Mouse (Mus musculus) intestine, embryonic 16.5 days (tissue): ENCODE results near the gene Fxr1. TPM values are rescaled to one million over a fixed set of nuclear protein-coding genes. Genes with fewer than 3 reads are reported as not detected.
"Not testable (repeated sequence)": the region's sequence is repeated elsewhere in the genome, so short reads cannot be mapped to it uniquely, and the experiment has no call there.

Experiments
- ATAC-seq: fragments of 200-750 bp; cut with Nextera tagmentation; 2 replicates; pipeline ENCODE4 v1.8.0; 2017; ENCODE audit warnings: moderate TSS enrichment, moderate library complexity
- H3K27ac ChIP-seq: fragments of 300-500 bp; sonication (generic); 2 replicates; pipeline ENCODE4 v1.5.1; 2014; ENCODE audit warnings: mild to moderate bottlenecking, low read length
- H3K27me3 ChIP-seq: fragments of 300-500 bp; sonication (generic); replicated peaks from 2 replicates; pipeline ENCODE4 v1.6.1; 2014; ENCODE audit warnings: low read length, control low read depth, mixed read lengths; ENCODE audit not compliant: control insufficient read depth, insufficient read depth
- H3K36me3 ChIP-seq: fragments of 300-500 bp; sonication (generic); 2 replicates; pipeline ENCODE4 v1.6.1; 2014; ENCODE audit warnings: low read length, control low read depth; ENCODE audit not compliant: control insufficient read depth, insufficient read depth
- H3K4me1 ChIP-seq: fragments of 300-500 bp; sonication (generic); 2 replicates; pipeline ENCODE4 v1.6.1; 2014; ENCODE audit warnings: low read length, control low read depth, mixed read lengths; ENCODE audit not compliant: control insufficient read depth, insufficient read depth
- H3K4me2 ChIP-seq: fragments of 300-500 bp; sonication (generic); 2 replicates; pipeline ENCODE4 v1.6.1; 2014; ENCODE audit warnings: low read depth, low read length, control low read depth
- H3K4me3 ChIP-seq: fragments of 300-500 bp; sonication (generic); 2 replicates; pipeline ENCODE4 v1.5.1; 2014; ENCODE audit warnings: mild to moderate bottlenecking, low read length
- H3K9ac ChIP-seq: fragments of 300-500 bp; sonication (generic); 2 replicates; pipeline ENCODE4 v1.6.1; 2014; ENCODE audit warnings: low read depth, low read length
- H3K9me3 ChIP-seq: fragments of 300-500 bp; sonication (generic); 2 replicates; pipeline ENCODE4 v1.6.1; 2016; ENCODE audit warnings: low read length, control low read depth; ENCODE audit not compliant: control insufficient read depth
- WGBS: fragments of 180-500 bp; shearing (Covaris S2); extraction: QIAGEN DNeasy Blood & Tissue Kit; methylation state at CpG from one replicate; pipeline ENCODE4 v1.1.7; 2014; 5-methylcytosine and 5-hydroxymethylcytosine counted together
- polyA plus RNA-seq: library from polyadenylated mRNA; unstranded; fragments of >200 nt; fragmentation: Nextera tagmentation; extraction: Ambion mirVana; gene quantifications from 2 replicates; pipeline ENCODE4 v1.2.1, GENCODE M21; 2015

Fxr1 gene
- polyA plus RNA-seq = 34.9 and 35.3 TPM in 2 replicates

- no peaks in the 10 kb centered on the region for H3K27me3 ChIP-seq
- H3K27ac ChIP-seq = peak within 1 kb of the TSS; percentile 85
- H3K36me3 ChIP-seq = no peaks in the 10 kb centered on the region
- H3K4me3 ChIP-seq = peak within 1 kb of the TSS; percentile 94
- under 1% methylated on average over 78 of the region's 97 CpGs for WGBS
- peak within 1 kb of the TSS; percentile 98 for H3K9ac ChIP-seq
- H3K4me1 ChIP-seq = peaks cover 9% of the 10 kb centered on the region
- peak within 1 kb of the TSS; percentile 74 for H3K4me2 ChIP-seq
- ATAC-seq = peak; percentile 99
- H3K9me3 ChIP-seq = no peaks in the 10 kb centered on the region
Observed at GRCm38 (mm10) chr3:34019540-34020381, at the start of gene Fxr1. TSS of gene Fxr1 (plus strand) at chr3:34019943.

- ATAC-seq = no peak
Observed at GRCm38 (mm10) chr3:33979395-33979794, 40.3 kb upstream of the Fxr1 start.

GRCm38 (mm10) chr3:33982746-33983145 lies 37.0 kb upstream of the Fxr1 start:
- no peak for ATAC-seq
- 72% methylated on average over 5 of the region's 5 CpGs for WGBS

More at GRCm38 (mm10) chr3:33979395-33979794, 40.3 kb upstream of the Fxr1 start:
- Histone ChIP-seq H3K27ac (no peak overlapping the region), H3K4me2 (no peak overlapping the region), H3K4me1 (no peaks in the 10 kb centered on the region), H3K4me3 (no peak overlapping the region), H3K9ac (no peak overlapping the region), H3K36me3 (no peaks in the 10 kb centered on the region), H3K27me3 (no peaks in the 10 kb centered on the region), H3K9me3 (no peaks in the 10 kb centered on the region)
- WGBS = 68% methylated on average over 6 of the region's 6 CpGs

GRCm38 (mm10) chr3:33989302-33989701 lies 30.4 kb upstream of the Fxr1 start:
- no peak overlapping the region for H3K4me2 ChIP-seq
- H3K36me3 ChIP-seq = no peaks in the 10 kb centered on the region
- no peak overlapping the region for H3K9ac ChIP-seq
- H3K27me3 ChIP-seq = no peaks in the 10 kb centered on the region
- H3K9me3 ChIP-seq = no peaks in the 10 kb centered on the region
- no peak overlapping the region for H3K4me3 ChIP-seq
- 83% methylated on average over 8 of the region's 8 CpGs for WGBS
- no peak overlapping the region for H3K27ac ChIP-seq
- no peak for ATAC-seq
- H3K4me1 ChIP-seq = no peaks in the 10 kb centered on the region

More at GRCm38 (mm10) chr3:33982746-33983145, 37.0 kb upstream of the Fxr1 start:
- Histone ChIP-seq H3K4me2 (no peak overlapping the region), H3K4me3 (no peak overlapping the region), H3K9me3 (no peaks in the 10 kb centered on the region), H3K27ac (no peak overlapping the region), H3K4me1 (no peaks in the 10 kb centered on the region), H3K36me3 (no peaks in the 10 kb centered on the region), H3K27me3 (no peaks in the 10 kb centered on the region), H3K9ac (no peak overlapping the region)

GRCm38 (mm10) chr3:33990451-33990850 lies 29.3 kb upstream of the Fxr1 start:
- Histone ChIP-seq H3K4me1 (no peaks in the 10 kb centered on the region), H3K9me3 (no peaks in the 10 kb centered on the region), H3K9ac (no peak overlapping the region), H3K4me3 (no peak overlapping the region), H3K36me3 (no peaks in the 10 kb centered on the region), H3K4me2 (no peak overlapping the region), H3K27ac (no peak overlapping the region), H3K27me3 (no peaks in the 10 kb centered on the region)
- no peak for ATAC-seq
- WGBS = 65% methylated on average over 10 of the region's 10 CpGs

GRCm38 (mm10) chr3:33990921-33991320 lies 28.8 kb upstream of the Fxr1 start:
- no peak overlapping the region for H3K4me3 ChIP-seq
- WGBS = 71% methylated on average over 8 of the region's 8 CpGs
- no peaks in the 10 kb centered on the region for H3K27me3 ChIP-seq
- H3K4me1 ChIP-seq = no peaks in the 10 kb centered on the region
- no peak overlapping the region for H3K9ac ChIP-seq
- H3K27ac ChIP-seq = no peak overlapping the region
- no peak overlapping the region for H3K4me2 ChIP-seq
- H3K9me3 ChIP-seq = no peaks in the 10 kb centered on the region
- H3K36me3 ChIP-seq = no peaks in the 10 kb centered on the region
- no peak for ATAC-seq

GRCm38 (mm10) chr3:33993421-33994126 lies 26.2 kb upstream of the Fxr1 start:
- Histone ChIP-seq H3K9me3 (no peaks in the 10 kb centered on the region), H3K9ac (no peak overlapping the region), H3K27ac (no peak overlapping the region), H3K4me2 (no peak overlapping the region), H3K36me3 (no peaks in the 10 kb centered on the region), H3K27me3 (no peaks in the 10 kb centered on the region), H3K4me1 (no peaks in the 10 kb centered on the region), H3K4me3 (no peak overlapping the region)
- no peak for ATAC-seq
- WGBS = 87% methylated on average over 14 of the region's 14 CpGs

GRCm38 (mm10) chr3:33994127-33994488 lies 25.6 kb upstream of the Fxr1 start:
- no peaks in the 10 kb centered on the region for H3K4me1 ChIP-seq
- H3K4me2 ChIP-seq = no peak overlapping the region
- H3K9ac ChIP-seq = no peak overlapping the region
- ATAC-seq = no peak
- H3K4me3 ChIP-seq = no peak overlapping the region
- H3K36me3 ChIP-seq = no peaks in the 10 kb centered on the region
- no peaks in the 10 kb centered on the region for H3K27me3 ChIP-seq
- 69% methylated on average over 3 of the region's 3 CpGs for WGBS
- H3K27ac ChIP-seq = no peak overlapping the region
- H3K9me3 ChIP-seq = no peaks in the 10 kb centered on the region

- H3K27me3 ChIP-seq, H3K9ac ChIP-seq, H3K4me2 ChIP-seq, H3K4me1 ChIP-seq, H3K27ac ChIP-seq, ATAC-seq, H3K36me3 ChIP-seq, H3K9me3 ChIP-seq, H3K4me3 ChIP-seq: not testable (repeated sequence)
Observed at GRCm38 (mm10) chr3:34001691-34002090, 18.1 kb upstream of the Fxr1 start.
